Mouse (Mus musculus): Measurements from ENCODE around the gene Gpr152. TPM values are rescaled to one million over a fixed set of nuclear protein-coding genes. Genes with fewer than 3 reads are reported as not detected.
A peak's percentile ranks its signal among the peaks of the same experiment; 100 is the strongest.

The Gpr152 gene
- polyA plus RNA-seq, 1 experiment from 2014 or later, result not detected

DNA sequence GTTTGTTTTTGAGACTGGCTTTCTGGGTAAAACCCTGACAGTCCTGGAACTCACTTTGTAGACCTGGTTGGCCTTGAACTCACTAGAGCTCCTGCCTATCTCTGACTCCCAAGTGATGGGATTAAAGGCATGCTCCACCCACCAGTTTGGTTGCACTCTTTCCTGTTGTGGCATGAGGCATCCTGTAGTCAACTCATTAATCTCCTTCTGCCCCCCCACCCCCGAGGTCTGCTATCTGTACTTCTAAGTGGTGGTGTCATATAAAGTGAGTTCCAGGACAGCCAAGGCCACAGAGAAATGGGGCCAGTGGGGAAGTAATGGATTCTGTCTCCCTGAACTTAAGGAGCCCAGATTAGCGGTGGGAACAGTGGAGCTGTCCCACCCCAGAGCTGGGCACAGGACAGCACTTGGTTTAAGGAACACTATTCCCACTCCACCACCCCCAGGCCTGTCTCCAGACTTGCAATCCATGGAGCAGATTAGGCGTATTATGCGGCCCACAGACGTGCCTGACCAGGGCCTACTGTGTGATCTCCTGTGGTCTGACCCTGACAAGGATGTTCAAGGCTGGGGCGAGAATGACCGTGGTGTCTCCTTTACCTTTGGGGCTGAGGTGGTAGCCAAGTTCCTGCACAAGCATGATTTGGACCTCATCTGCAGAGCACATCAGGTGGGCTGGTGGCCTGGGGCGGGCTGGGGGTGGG lies 54.6 kb downstream of the Gpr152 start:
- 90% methylated on average over 8 of the region's 8 CpGs for WGBS
- Histone ChIP-seq H3K27me3 (ENCODE audit: low read depth, poor library complexity, severe bottlenecking) (no peaks in the 10 kb centered on the region), H3K9me3 (replicated peaks) (no peaks in the 10 kb centered on the region), H3K4me3 (0 out of 2 replicates have a peak overlapping the region, but pooled peaks have one; percentile 14), H3K4me1 (peaks cover 44% of the 10 kb centered on the region), H3K36me3 (peaks cover 62% of the 10 kb centered on the region), H3K27ac (replicated peaks) (no peak overlapping the region)
- DNase-seq (ENCODE audit: low spot score), result no peak

DNA sequence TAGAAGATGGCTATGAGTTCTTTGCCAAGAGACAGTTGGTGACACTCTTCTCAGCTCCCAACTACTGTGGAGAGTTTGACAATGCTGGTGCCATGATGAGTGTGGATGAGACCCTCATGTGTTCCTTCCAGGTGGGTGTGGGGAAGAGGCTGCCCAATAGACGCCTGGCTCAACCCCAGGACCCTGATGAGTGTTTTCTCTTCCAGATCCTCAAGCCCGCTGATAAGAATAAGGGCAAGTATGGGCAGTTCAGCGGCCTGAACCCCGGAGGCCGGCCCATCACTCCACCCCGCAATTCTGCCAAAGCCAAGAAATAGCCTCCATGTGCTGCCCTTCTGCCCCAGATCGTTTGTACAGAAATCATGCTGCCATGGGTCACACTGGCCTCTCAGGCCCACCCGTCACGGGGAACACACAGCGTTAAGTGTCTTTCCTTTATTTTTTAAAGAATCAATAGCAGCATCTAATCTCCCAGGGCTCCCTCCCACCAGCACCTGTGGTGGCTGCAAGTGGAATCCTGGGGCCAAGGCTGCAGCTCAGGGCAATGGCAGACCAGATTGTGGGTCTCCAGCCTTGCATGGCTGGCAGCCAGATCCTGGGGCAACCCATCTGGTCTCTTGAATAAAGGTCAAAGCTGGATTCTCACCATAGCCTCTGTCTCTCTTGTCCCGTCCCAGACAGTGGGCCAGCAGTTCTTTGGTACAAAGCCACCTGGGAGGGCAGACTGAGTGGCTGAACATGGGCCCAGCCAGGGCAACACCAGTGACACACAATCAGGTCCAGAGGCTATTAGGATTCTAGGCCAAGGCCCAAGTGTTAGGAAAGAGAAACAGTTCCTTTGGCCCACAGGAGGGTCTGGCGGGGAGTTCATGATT lies 55.4 kb downstream of the Gpr152 start:
- Histone ChIP-seq H3K27me3 (ENCODE audit: low read depth, poor library complexity, severe bottlenecking) (no peaks in the 10 kb centered on the region), H3K36me3 (peaks cover 70% of the 10 kb centered on the region), H3K4me1 (peaks cover 48% of the 10 kb centered on the region), H3K9me3 (replicated peaks) (no peaks in the 10 kb centered on the region), H3K27ac (replicated peaks) (no peak overlapping the region), H3K4me3 (0 out of 2 replicates have a peak overlapping the region, but pooled peaks have one; percentile 14)
- 84% methylated on average over 12 of the region's 12 CpGs for WGBS
- DNase-seq (ENCODE audit: low spot score), result no peak

Other genes with a start within 250 kb of the Gpr152 start
- gene Tcirg1, start 232.7 kb upstream of the Gpr152 start, polyA plus RNA-seq (2016; fragmentation: Nextera tagmentation; extraction: Ambion mirVana), result 17.0 and 17.6 TPM in 2 replicates
- gene Ndufs8, start 227.0 kb upstream of the Gpr152 start, polyA plus RNA-seq (2016; fragmentation: Nextera tagmentation; extraction: Ambion mirVana), result 251 and 262 TPM in 2 replicates
- 0.73 TPM in 2 replicates for gene Aldh3b1, start 210.0 kb upstream of the Gpr152 start, polyA plus RNA-seq (2016; fragmentation: Nextera tagmentation; extraction: Ambion mirVana)
- gene Unc93b1, start 204.6 kb upstream of the Gpr152 start, polyA plus RNA-seq (2016; fragmentation: Nextera tagmentation; extraction: Ambion mirVana), result 5.1 and 8.0 TPM in 2 replicates
- gene Aldh3b3, start 181.1 kb upstream of the Gpr152 start, polyA plus RNA-seq (2016; fragmentation: Nextera tagmentation; extraction: Ambion mirVana), result not detected in 2 replicates
- 0.21 and 0.35 TPM in 2 replicates for gene Aldh3b2, start 167.5 kb upstream of the Gpr152 start, polyA plus RNA-seq (2016; fragmentation: Nextera tagmentation; extraction: Ambion mirVana)
- 1.1 and 2.0 TPM in 2 replicates for gene Acy3, start 153.2 kb upstream of the Gpr152 start, polyA plus RNA-seq (2016; fragmentation: Nextera tagmentation; extraction: Ambion mirVana)
- not detected in 2 replicates for gene Tbx10, start 147.0 kb upstream of the Gpr152 start, polyA plus RNA-seq (2016; fragmentation: Nextera tagmentation; extraction: Ambion mirVana)
- 20.2 and 21.5 TPM in 2 replicates for gene Nudt8, start 139.2 kb upstream of the Gpr152 start, polyA plus RNA-seq (2016; fragmentation: Nextera tagmentation; extraction: Ambion mirVana)
- gene Gm49405, start 139.2 kb upstream of the Gpr152 start, polyA plus RNA-seq (2016; fragmentation: Nextera tagmentation; extraction: Ambion mirVana), result 2.4 and 2.8 TPM in 2 replicates
- 2.2 and 3.5 TPM in 2 replicates for gene Doc2g, start 136.5 kb upstream of the Gpr152 start, polyA plus RNA-seq (2016; fragmentation: Nextera tagmentation; extraction: Ambion mirVana)
- 188 and 207 TPM in 2 replicates for gene Ndufv1, start 127.0 kb upstream of the Gpr152 start, polyA plus RNA-seq (2016; fragmentation: Nextera tagmentation; extraction: Ambion mirVana)
- gene Gstp1, start 101.8 kb upstream of the Gpr152 start, polyA plus RNA-seq (2016; fragmentation: Nextera tagmentation; extraction: Ambion mirVana), result 400 and 417 TPM in 2 replicates
- 1.0 and 2.8 TPM in 2 replicates for gene Gstp2, start 93.8 kb upstream of the Gpr152 start, polyA plus RNA-seq (2016; fragmentation: Nextera tagmentation; extraction: Ambion mirVana)
- 0.23 TPM in 1 of 2 replicates, not detected in the other for gene Gstp3, start 80.2 kb upstream of the Gpr152 start, polyA plus RNA-seq (2016; fragmentation: Nextera tagmentation; extraction: Ambion mirVana)
- not detected in 2 replicates for gene Cabp2, start 58.2 kb upstream of the Gpr152 start, polyA plus RNA-seq (2016; fragmentation: Nextera tagmentation; extraction: Ambion mirVana)
- gene Cdk2ap2, start 42.6 kb upstream of the Gpr152 start, polyA plus RNA-seq (2016; fragmentation: Nextera tagmentation; extraction: Ambion mirVana), result 76.2 and 82.5 TPM in 2 replicates
- 12.8 and 15.1 TPM in 2 replicates for gene Pitpnm1, start 39.8 kb upstream of the Gpr152 start, polyA plus RNA-seq (2016; fragmentation: Nextera tagmentation; extraction: Ambion mirVana)
- gene Aip, start 13.9 kb upstream of the Gpr152 start, polyA plus RNA-seq (2016; fragmentation: Nextera tagmentation; extraction: Ambion mirVana), result 60.6 and 61.7 TPM in 2 replicates
- gene Cabp4, start 4.2 kb downstream of the Gpr152 start, polyA plus RNA-seq (2016; fragmentation: Nextera tagmentation; extraction: Ambion mirVana), result not detected in 2 replicates
- gene Coro1b, start 8.8 kb downstream of the Gpr152 start, polyA plus RNA-seq (2016; fragmentation: Nextera tagmentation; extraction: Ambion mirVana), result 133 and 138 TPM in 2 replicates
- gene Ptprcap, start 13.8 kb downstream of the Gpr152 start, polyA plus RNA-seq (2016; fragmentation: Nextera tagmentation; extraction: Ambion mirVana), result 0.67 TPM in 1 of 2 replicates, not detected in the other
- gene Rps6kb2, start 23.6 kb downstream of the Gpr152 start, polyA plus RNA-seq (2016; fragmentation: Nextera tagmentation; extraction: Ambion mirVana), result 58.8 and 71.4 TPM in 2 replicates
- gene Carns1, start 35.7 kb downstream of the Gpr152 start, polyA plus RNA-seq (2016; fragmentation: Nextera tagmentation; extraction: Ambion mirVana), result 2.8 and 4.1 TPM in 2 replicates
- gene Tbc1d10c, start 51.5 kb downstream of the Gpr152 start, polyA plus RNA-seq (2016; fragmentation: Nextera tagmentation; extraction: Ambion mirVana), result 0.85 and 1.2 TPM in 2 replicates
- 1,003 and 1,059 TPM in 2 replicates for gene Ppp1ca, start 52.3 kb downstream of the Gpr152 start, polyA plus RNA-seq (2016; fragmentation: Nextera tagmentation; extraction: Ambion mirVana)
- 58.9 and 60.3 TPM in 2 replicates for gene Rad9a, start 61.9 kb downstream of the Gpr152 start, polyA plus RNA-seq (2016; fragmentation: Nextera tagmentation; extraction: Ambion mirVana)
- gene Clcf1, start 74.5 kb downstream of the Gpr152 start, polyA plus RNA-seq (2016; fragmentation: Nextera tagmentation; extraction: Ambion mirVana), result 0.65 and 0.74 TPM in 2 replicates
- not detected in 2 replicates for gene AC109138.7, start 74.6 kb downstream of the Gpr152 start, polyA plus RNA-seq (2016; fragmentation: Nextera tagmentation; extraction: Ambion mirVana)
- 12.2 and 15.6 TPM in 2 replicates for gene Pold4, start 92.1 kb downstream of the Gpr152 start, polyA plus RNA-seq (2016; fragmentation: Nextera tagmentation; extraction: Ambion mirVana)
- 3.2 and 3.6 TPM in 2 replicates for gene Ssh3, start 129.4 kb downstream of the Gpr152 start, polyA plus RNA-seq (2016; fragmentation: Nextera tagmentation; extraction: Ambion mirVana)
- 11.7 and 12.6 TPM in 2 replicates for gene Ankrd13d, start 143.3 kb downstream of the Gpr152 start, polyA plus RNA-seq (2016; fragmentation: Nextera tagmentation; extraction: Ambion mirVana)
- 12.2 and 14.2 TPM in 2 replicates for gene Grk2, start 166.4 kb downstream of the Gpr152 start, polyA plus RNA-seq (2016; fragmentation: Nextera tagmentation; extraction: Ambion mirVana)